Mouse (Mus musculus) thymus, postnatal 14 days (tissue): Measurements from ENCODE around the gene Taldo1.
A peak's percentile ranks its signal among the peaks of the same experiment; 100 is the strongest.
"Not testable (repeated sequence)": the region's sequence is repeated elsewhere in the genome, so short reads cannot be mapped to it uniquely, and the experiment has no call there.

Experiments
- DNase-seq: peaks from one replicate; pipeline ENCODE4 v3.0.0; 2021

Taldo1 gene

GRCm38 (mm10) chr7:141442199-141442598 is 50.2 kb downstream of the Taldo1 start:
- DNase-seq, result no peak

- DNase-seq, result peak; percentile 58
These were observed 51.3 kb downstream of the Taldo1 start for GRCm38 (mm10) chr7:141443081-141443821.

GRCm38 (mm10) chr7:141443828-141444237 is 51.8 kb downstream of the Taldo1 start, which contains the start of gene Pidd1:
Pidd1 (minus strand) TSS chr7:141444025.
- DNase-seq, result peak; percentile 71

- DNase-seq, result not testable (repeated sequence)
These were observed 54.4 kb downstream of the Taldo1 start for GRCm38 (mm10) chr7:141446374-141446773.

- DNase-seq, result peak; percentile 94
These were observed 55.4 kb downstream of the Taldo1 start, which contains the start of gene Rplp2 for GRCm38 (mm10) chr7:141447110-141447991. Rplp2 (plus strand) TSS chr7:141447370.

GRCm38 (mm10) chr7:141451928-141452327 is 59.9 kb downstream of the Taldo1 start:
- no peak for DNase-seq
